Mouse (Mus musculus): ENCODE data around the gene Map2. TPM values are rescaled to one million over a fixed set of nuclear protein-coding genes. Genes with fewer than 3 reads are reported as not detected.

Gene Map2
- total and polyA plus RNA-seq, 3 experiments, result 0.66 TPM; not detected in 2

DNA sequence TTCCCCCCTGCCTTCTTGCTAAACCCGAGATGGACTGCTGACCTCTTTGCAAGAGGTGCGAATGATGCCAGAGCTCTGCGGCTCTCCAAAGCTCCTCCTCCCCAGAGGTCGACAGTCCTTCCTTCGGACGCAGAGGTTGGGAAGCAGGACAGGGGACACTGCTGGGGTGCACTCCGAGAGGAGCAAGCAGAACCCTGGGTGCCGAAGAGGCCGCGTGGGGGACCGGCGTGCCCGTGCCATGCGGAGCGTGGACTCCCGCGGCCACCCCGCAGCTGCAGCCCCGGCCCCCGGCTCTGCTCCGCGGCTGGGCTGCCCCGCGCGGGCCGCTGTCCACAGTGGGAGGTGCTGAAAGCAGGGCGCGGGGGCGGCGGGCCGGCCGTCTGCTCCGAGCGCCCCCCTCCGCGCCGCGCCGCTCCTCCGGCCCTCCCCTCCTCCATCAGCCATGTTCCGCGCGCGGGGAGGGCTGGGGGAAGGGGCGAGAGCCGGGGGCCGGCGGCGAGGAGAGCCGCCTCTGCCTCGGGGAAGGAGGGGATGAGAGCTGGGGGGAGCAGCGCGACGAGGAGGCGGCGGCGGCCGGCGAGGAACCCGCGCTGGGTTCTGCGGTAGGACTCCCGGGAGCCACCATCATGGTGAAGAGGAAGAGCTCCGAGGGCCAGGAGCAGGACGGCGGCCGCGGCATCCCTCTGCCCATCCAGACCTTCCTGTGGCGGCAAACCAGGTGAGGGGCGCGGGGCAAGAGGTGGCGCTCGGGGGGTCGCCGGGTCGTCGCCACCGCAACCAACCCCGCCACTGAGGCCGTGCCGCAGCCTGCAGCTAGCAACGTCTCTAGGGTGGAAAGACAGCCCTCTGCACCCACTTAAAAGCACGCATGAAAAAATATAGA, 293.0 kb downstream of the Map2 start, which contains the start of gene Unc80:
Gene Unc80, plus strand, starts transcription at position 547 of the 883 bp plus-strand sequence.
- H3K36me3 ChIP-seq (replicated peaks), result no peaks in the 10 kb centered on the region
- H3K4me3 ChIP-seq (ENCODE audit: low read depth, low read length), result no peak within 1 kb of the TSS
- peaks cover 7% of the 10 kb centered on the region; the same call in 1 of the 2 replicates for H3K9me3 ChIP-seq (replicated peaks)
- no peaks in the 10 kb centered on the region for H3K27me3 ChIP-seq (ENCODE audit: insufficient read depth, low read length)
- TF ChIP-seq POLR2AphosphoS5 (IDR thresholded peaks at IDR 0.05; ENCODE audit: insufficient replicate concordance, low read depth, low read length), result no peak
- no peak for TF ChIP-seq GATA2 (IDR thresholded peaks at IDR 0.05; ENCODE audit: borderline replicate concordance, low read depth, low read length)
- no peak for TF ChIP-seq CTCF (IDR thresholded peaks at IDR 0.05; ENCODE audit: low read depth, low read length)
- TF ChIP-seq TAL1 (conservative IDR thresholded peaks at IDR 0.05; ENCODE audit: low read depth, low read length), result no peak
- TF ChIP-seq GATA1 (IDR thresholded peaks at IDR 0.05; ENCODE audit: borderline replicate concordance, low read length), result no peak
- ATAC-seq (ENCODE audit: extremely low read depth, insufficient number of reproducible peaks, low FRiP score, poor library complexity, severe bottlenecking) (no peak), DNase-seq (ENCODE audit: low spot score) (no peak)
- H3K4me1 ChIP-seq (ENCODE audit: insufficient read depth, low read depth, low read length), result no peaks in the 10 kb centered on the region

DNA sequence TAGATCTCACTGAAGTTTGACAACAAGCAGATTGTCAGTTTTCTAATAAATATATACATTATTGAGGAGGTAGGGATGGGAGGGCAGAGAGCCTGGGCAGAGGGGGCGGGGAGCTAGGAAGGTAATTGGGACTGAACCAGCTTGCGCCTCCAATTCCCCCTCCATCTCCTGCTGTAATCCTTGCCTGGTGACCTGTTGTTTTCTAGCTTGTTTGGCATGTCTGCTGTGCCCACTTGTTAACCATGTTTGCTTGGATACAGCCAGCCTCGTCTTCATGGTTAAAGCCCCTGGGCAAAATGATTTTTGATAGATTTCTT, 293.6 kb downstream of the Map2 start:
- no peaks in the 10 kb centered on the region for H3K27me3 ChIP-seq (ENCODE audit: insufficient read depth, low read length)
- DNase-seq (ENCODE audit: low spot score) (no peak), ATAC-seq (ENCODE audit: extremely low read depth, insufficient number of reproducible peaks, low FRiP score, poor library complexity, severe bottlenecking) (no peak)
- peaks cover 7% of the 10 kb centered on the region; the same call in 1 of the 2 replicates for H3K9me3 ChIP-seq (replicated peaks)
- H3K4me3 ChIP-seq (ENCODE audit: low read depth, low read length), result no peak overlapping the region
- TF ChIP-seq GATA1 (IDR thresholded peaks at IDR 0.05; ENCODE audit: borderline replicate concordance, low read length) (no peak), GATA2 (IDR thresholded peaks at IDR 0.05; ENCODE audit: borderline replicate concordance, low read depth, low read length) (no peak), CTCF (IDR thresholded peaks at IDR 0.05; ENCODE audit: low read depth, low read length) (no peak), POLR2AphosphoS5 (IDR thresholded peaks at IDR 0.05; ENCODE audit: insufficient replicate concordance, low read depth, low read length) (no peak), TAL1 (conservative IDR thresholded peaks at IDR 0.05; ENCODE audit: low read depth, low read length) (no peak)
- H3K36me3 ChIP-seq (replicated peaks), result no peaks in the 10 kb centered on the region
- no peaks in the 10 kb centered on the region for H3K4me1 ChIP-seq (ENCODE audit: insufficient read depth, low read depth, low read length)

DNA sequence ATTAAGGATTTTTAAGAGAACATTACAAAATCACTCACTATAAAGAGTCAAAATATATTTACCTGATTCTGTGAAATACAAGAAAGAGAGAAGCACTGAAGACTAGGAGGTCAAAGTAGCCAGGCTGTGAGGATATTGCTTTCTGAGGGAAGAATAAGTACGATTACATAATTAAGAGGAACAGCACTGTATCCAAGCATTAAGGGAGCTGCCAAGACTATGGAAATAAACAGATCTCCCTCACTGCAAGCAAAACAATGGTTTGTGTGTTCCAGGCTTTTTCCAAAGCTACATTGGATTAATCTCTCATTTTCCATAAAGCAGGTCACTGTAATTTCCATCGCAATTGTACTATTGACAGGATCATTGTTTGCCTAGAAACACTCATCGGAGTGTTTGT, 307.7 kb downstream of the Map2 start:
- no peaks in the 10 kb centered on the region for H3K36me3 ChIP-seq (replicated peaks)
- DNase-seq (ENCODE audit: low spot score) (no peak), ATAC-seq (ENCODE audit: extremely low read depth, insufficient number of reproducible peaks, low FRiP score, poor library complexity, severe bottlenecking) (no peak)
- H3K4me3 ChIP-seq (ENCODE audit: low read depth, low read length), result no peak overlapping the region
- H3K9me3 ChIP-seq (replicated peaks), result no peaks in the 10 kb centered on the region
- no peaks in the 10 kb centered on the region for H3K27me3 ChIP-seq (ENCODE audit: insufficient read depth, low read length)
- TF ChIP-seq GATA1 (IDR thresholded peaks at IDR 0.05; ENCODE audit: borderline replicate concordance, low read length) (no peak), CTCF (IDR thresholded peaks at IDR 0.05; ENCODE audit: low read depth, low read length) (no peak), TAL1 (conservative IDR thresholded peaks at IDR 0.05; ENCODE audit: low read depth, low read length) (no peak), GATA2 (IDR thresholded peaks at IDR 0.05; ENCODE audit: borderline replicate concordance, low read depth, low read length) (no peak), POLR2AphosphoS5 (IDR thresholded peaks at IDR 0.05; ENCODE audit: insufficient replicate concordance, low read depth, low read length) (no peak)
- H3K4me1 ChIP-seq (ENCODE audit: insufficient read depth, low read depth, low read length), result no peaks in the 10 kb centered on the region

Other genes with a start within 250 kb of the Map2 start
- gene Crygf, start 248.8 kb upstream of the Map2 start, total RNA-seq (2014; fragmentation: Nextera tagmentation), result not detected in 2 replicates
- gene Crygf, start 248.8 kb upstream of the Map2 start, total RNA-seq (2017), result not detected in 2 replicates
- gene Crygf, start 248.8 kb upstream of the Map2 start, polyA plus RNA-seq (2012), result not detected in 2 replicates

All from G1E (cell line).